Mouse (Mus musculus) liver, embryonic 12.5 days (tissue): ENCODE data around the gene Bysl. TPM values are rescaled to one million over a fixed set of nuclear protein-coding genes. Genes with fewer than 3 reads are reported as not detected.

ENCODE experiments used
- ATAC-seq: fragments of 200-750 bp; cut with Nextera tagmentation; 2 replicates; pipeline ENCODE4 v1.8.0; 2017; ENCODE audit warnings: moderate number of reproducible peaks, mild to moderate bottlenecking, moderate library complexity
- H3K27ac ChIP-seq: fragments of 300-500 bp; sonication (generic); 2 replicates; pipeline ENCODE4 v1.5.1; 2016; ENCODE audit warnings: mild to moderate bottlenecking
- H3K27me3 ChIP-seq: fragments of 300-500 bp; sonication (generic); replicated peaks from 2 replicates; pipeline ENCODE4 v1.6.1; 2016; ENCODE audit warnings: mild to moderate bottlenecking, moderate library complexity
- H3K36me3 ChIP-seq: fragments of 300-500 bp; sonication (generic); 2 replicates; pipeline ENCODE4 v1.6.1; 2016; ENCODE audit warnings: mild to moderate bottlenecking, moderate library complexity
- H3K4me1 ChIP-seq: fragments of 300-500 bp; sonication (generic); 2 replicates; pipeline ENCODE4 v1.6.1; 2016
- H3K4me2 ChIP-seq: fragments of 300-500 bp; sonication (generic); 2 replicates; pipeline ENCODE4 v1.6.1; 2016; ENCODE audit warnings: mild to moderate bottlenecking, moderate library complexity
- H3K4me3 ChIP-seq: fragments of 300-500 bp; sonication (generic); 2 replicates; pipeline ENCODE4 v1.5.1; 2016; ENCODE audit warnings: mild to moderate bottlenecking, moderate library complexity
- H3K9ac ChIP-seq: fragments of 300-500 bp; sonication (generic); 2 replicates; pipeline ENCODE4 v1.6.1; 2016; ENCODE audit warnings: mild to moderate bottlenecking, moderate library complexity
- H3K9me3 ChIP-seq: fragments of 300-500 bp; sonication (generic); replicated peaks from 2 replicates; pipeline ENCODE4 v1.6.1; 2016; ENCODE audit warnings: mild to moderate bottlenecking, moderate library complexity
- WGBS: fragments of 180-500 bp; shearing (Covaris S2); methylation state at CpG from one replicate; pipeline ENCODE4 v1.1.7; 2016; ENCODE audit not compliant: insufficient replicate concordance; 5-methylcytosine and 5-hydroxymethylcytosine counted together
- polyA plus RNA-seq: library from polyadenylated mRNA; unstranded; fragments of >200 nt; fragmentation: Nextera tagmentation; extraction: Ambion mirVana; gene quantifications from 2 replicates; pipeline ENCODE4 v1.2.1, GENCODE M21; 2016

Bysl gene
- polyA plus RNA-seq, 1 experiment from 2014 or later: 35.2 TPM

- no peak overlapping the region for H3K4me3 ChIP-seq
- WGBS: 66% methylated on average over 3 of the region's 3 CpGs
- H3K27me3 ChIP-seq: no peaks in the 10 kb centered on the region
- no peaks in the 10 kb centered on the region for H3K36me3 ChIP-seq
- ATAC-seq: no peak
- no peak overlapping the region for H3K4me2 ChIP-seq
- peaks cover 22% of the 10 kb centered on the region for H3K4me1 ChIP-seq
- H3K27ac ChIP-seq: peak overlapping the region; percentile 4; the same call in 1 of the 2 replicates
- no peak overlapping the region for H3K9ac ChIP-seq
- no peaks in the 10 kb centered on the region for H3K9me3 ChIP-seq
These were observed 54.1 kb downstream of the Bysl start for GRCm38 (mm10) chr17:47557179-47557578.

DNA sequence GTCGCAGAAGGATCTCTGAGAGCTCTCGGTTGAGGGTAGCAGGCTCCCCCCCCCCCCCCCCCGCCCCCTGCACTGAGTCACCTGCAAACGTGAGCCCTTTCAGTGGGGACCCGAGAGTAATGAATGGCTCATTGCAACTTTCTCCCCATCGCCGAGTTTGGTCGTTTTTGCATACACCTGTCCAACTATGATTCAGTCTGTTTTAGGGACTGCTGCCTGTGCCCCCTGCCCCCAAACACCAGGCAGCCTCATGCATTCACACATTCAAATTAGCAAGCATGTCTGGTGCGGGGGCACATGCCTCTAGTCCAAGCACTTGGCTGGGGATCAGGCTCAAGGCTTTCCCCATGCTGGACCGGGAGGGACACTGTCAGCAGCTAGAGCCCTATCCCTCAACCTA, 56.7 kb downstream of the Bysl start:
- Histone ChIP-seq H3K27ac (no peak overlapping the region), H3K4me1 (peaks cover 18% of the 10 kb centered on the region), H3K9me3 (no peaks in the 10 kb centered on the region), H3K36me3 (no peaks in the 10 kb centered on the region), H3K9ac (no peak overlapping the region), H3K4me2 (no peak overlapping the region), H3K27me3 (no peaks in the 10 kb centered on the region), H3K4me3 (no peak overlapping the region)
- ATAC-seq: no peak
- 72% methylated on average over 10 of the region's 10 CpGs for WGBS

DNA sequence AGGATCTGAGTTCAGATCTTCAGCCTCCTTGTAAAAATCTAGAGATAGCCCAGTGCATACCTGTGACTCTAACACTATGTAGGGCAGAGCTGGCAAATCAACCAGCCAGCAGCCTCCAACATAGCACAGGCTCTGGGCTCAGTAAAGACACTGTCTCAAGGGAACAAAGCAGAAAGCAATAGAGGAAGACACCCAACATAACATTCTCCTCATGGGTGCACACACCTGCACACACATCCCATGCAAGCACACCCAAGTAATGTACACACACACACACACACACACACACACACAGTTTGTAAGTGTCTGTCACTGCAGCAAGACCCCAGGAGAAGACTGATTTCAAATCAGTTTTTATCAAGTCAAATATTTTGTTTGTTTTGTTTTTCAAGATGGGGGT, 58.3 kb downstream of the Bysl start:
- no peak overlapping the region for H3K4me2 ChIP-seq
- peaks cover 17% of the 10 kb centered on the region for H3K4me1 ChIP-seq
- no peaks in the 10 kb centered on the region for H3K36me3 ChIP-seq
- no peak overlapping the region for H3K9ac ChIP-seq
- H3K9me3 ChIP-seq: no peaks in the 10 kb centered on the region
- H3K4me3 ChIP-seq: no peak overlapping the region
- H3K27ac ChIP-seq: no peak overlapping the region
- H3K27me3 ChIP-seq: no peaks in the 10 kb centered on the region
- ATAC-seq: no peak

DNA sequence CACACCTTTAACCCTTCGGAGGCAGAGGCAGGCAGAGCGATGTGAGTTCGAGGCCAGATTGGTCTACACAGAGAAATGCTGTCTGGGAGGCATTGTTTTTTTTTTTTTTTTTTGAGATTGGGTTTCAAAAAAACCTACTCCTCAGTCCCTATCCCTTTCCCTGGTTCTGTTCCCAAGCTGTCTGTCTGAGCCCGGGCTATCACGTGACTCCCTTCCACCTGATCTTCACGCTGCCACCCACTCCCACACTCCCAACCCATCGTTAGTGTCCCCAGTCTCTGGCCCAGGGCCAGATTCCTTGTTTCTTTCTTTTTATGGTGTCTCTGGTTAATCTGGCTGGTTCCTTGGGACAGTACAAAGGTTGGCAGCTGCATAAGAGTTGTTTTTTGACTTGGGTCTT, 60.2 kb downstream of the Bysl start:
- Histone ChIP-seq H3K27ac (no peak overlapping the region), H3K9me3 (no peaks in the 10 kb centered on the region), H3K27me3 (no peaks in the 10 kb centered on the region), H3K4me1 (peaks cover 8% of the 10 kb centered on the region), H3K9ac (no peak overlapping the region), H3K4me3 (no peak overlapping the region), H3K4me2 (no peak overlapping the region), H3K36me3 (no peaks in the 10 kb centered on the region)
- 83% methylated on average over 7 of the region's 7 CpGs for WGBS
- ATAC-seq: no peak

Other genes with a start within 250 kb of the Bysl start
- 66.2 and 70.4 TPM in 2 replicates for gene Mrps10, start 242.6 kb downstream of the Bysl start, polyA plus RNA-seq
- 0.48 and 0.56 TPM in 2 replicates for gene Guca1b, start 226.1 kb downstream of the Bysl start, polyA plus RNA-seq
- 0.97 and 1.4 TPM in 2 replicates for gene Guca1a, start 210.9 kb downstream of the Bysl start, polyA plus RNA-seq
- gene AI661453, start 174.9 kb downstream of the Bysl start, polyA plus RNA-seq: 0.10 and 0.31 TPM in 2 replicates
- gene 1700001C19Rik, start 174.1 kb downstream of the Bysl start, polyA plus RNA-seq: 0.62 and 0.66 TPM in 2 replicates
- 17.6 and 18.0 TPM in 2 replicates for gene Taf8, start 109.2 kb downstream of the Bysl start, polyA plus RNA-seq
- gene Ccnd3, start 106.4 kb downstream of the Bysl start, polyA plus RNA-seq: 546 and 555 TPM in 2 replicates
- gene Med20, start 90 bp upstream of the Bysl start, polyA plus RNA-seq: 31.2 and 32.6 TPM in 2 replicates
- 2.3 and 2.7 TPM in 2 replicates for gene Gm20517, start 97 bp upstream of the Bysl start, polyA plus RNA-seq
- gene Usp49, start 19.2 kb upstream of the Bysl start, polyA plus RNA-seq: 5.0 and 6.2 TPM in 2 replicates
- gene Tomm6, start 76.9 kb upstream of the Bysl start, polyA plus RNA-seq: 339 and 360 TPM in 2 replicates
- gene Frs3, start 77.5 kb upstream of the Bysl start, polyA plus RNA-seq: 1.7 and 2.3 TPM in 2 replicates
- 0.06 and 0.07 TPM in 2 replicates for gene Gm21981, start 83.0 kb upstream of the Bysl start, polyA plus RNA-seq
- gene Prickle4, start 83.2 kb upstream of the Bysl start, polyA plus RNA-seq: not detected in 2 replicates
- gene Pgc, start 115.3 kb upstream of the Bysl start, polyA plus RNA-seq: not detected in 2 replicates
- gene Tfeb, start 125.5 kb upstream of the Bysl start, polyA plus RNA-seq: 5.6 and 5.8 TPM in 2 replicates
- 2.8 and 3.5 TPM in 2 replicates for gene Mdfi, start 223.2 kb upstream of the Bysl start, polyA plus RNA-seq